Mouse (Mus musculus) stomach, adult 2 months (tissue): ENCODE measurements around the gene Ccdc71l. TPM values are rescaled to one million over a fixed set of nuclear protein-coding genes. Genes with fewer than 3 reads are reported as not detected.

Experiments used
- polyA plus RNA-seq: library from polyadenylated mRNA; depleted of rRNA; stranded (reverse); fragments of >200 nt; gene quantifications from 2 replicates; pipeline ENCODE4 v1.2.3, GENCODE M21; 2012; rRNA removed

Gene Ccdc71l
- 10.1 and 20.1 TPM in 2 replicates for polyA plus RNA-seq

GRCm38 (mm10) chr12:32378528-32379295, at the start of gene Ccdc71l:
Gene Ccdc71l (plus strand): TSS chr12:32378704.

Other genes starting within 250 kb of the Ccdc71l start
- gene Pik3cg, start 170.0 kb upstream of the Ccdc71l start, polyA plus RNA-seq, result 0.52 and 0.76 TPM in 2 replicates